Mouse (Mus musculus): Measurements from ENCODE around the gene Etfbkmt.
"Not testable (repeated sequence)": the region's sequence is repeated elsewhere in the genome, so short reads cannot be mapped to it uniquely, and the experiment has no call there.

Etfbkmt gene

DNA sequence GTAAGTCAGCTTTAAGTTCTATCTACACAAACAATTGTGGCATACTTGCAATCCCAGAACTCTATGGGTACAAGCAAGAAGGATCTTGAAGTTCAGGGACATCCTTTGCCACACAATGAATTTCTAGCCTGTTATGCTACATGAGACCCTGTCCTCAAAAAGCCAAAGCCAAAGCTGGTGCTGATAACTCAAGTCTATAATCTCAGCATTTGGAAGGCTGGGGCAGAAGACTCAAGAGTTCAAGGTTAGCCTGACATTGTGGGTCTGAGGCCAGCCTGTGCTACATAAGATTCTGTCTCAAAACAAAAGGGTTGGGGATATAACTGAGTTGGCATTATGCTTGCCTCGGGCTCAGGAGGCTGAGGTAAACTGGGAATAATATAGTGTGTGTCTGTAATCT is 47.7 kb downstream of the Etfbkmt start:
- DNase-seq (ENCODE audit: low spot score): no peak

DNA sequence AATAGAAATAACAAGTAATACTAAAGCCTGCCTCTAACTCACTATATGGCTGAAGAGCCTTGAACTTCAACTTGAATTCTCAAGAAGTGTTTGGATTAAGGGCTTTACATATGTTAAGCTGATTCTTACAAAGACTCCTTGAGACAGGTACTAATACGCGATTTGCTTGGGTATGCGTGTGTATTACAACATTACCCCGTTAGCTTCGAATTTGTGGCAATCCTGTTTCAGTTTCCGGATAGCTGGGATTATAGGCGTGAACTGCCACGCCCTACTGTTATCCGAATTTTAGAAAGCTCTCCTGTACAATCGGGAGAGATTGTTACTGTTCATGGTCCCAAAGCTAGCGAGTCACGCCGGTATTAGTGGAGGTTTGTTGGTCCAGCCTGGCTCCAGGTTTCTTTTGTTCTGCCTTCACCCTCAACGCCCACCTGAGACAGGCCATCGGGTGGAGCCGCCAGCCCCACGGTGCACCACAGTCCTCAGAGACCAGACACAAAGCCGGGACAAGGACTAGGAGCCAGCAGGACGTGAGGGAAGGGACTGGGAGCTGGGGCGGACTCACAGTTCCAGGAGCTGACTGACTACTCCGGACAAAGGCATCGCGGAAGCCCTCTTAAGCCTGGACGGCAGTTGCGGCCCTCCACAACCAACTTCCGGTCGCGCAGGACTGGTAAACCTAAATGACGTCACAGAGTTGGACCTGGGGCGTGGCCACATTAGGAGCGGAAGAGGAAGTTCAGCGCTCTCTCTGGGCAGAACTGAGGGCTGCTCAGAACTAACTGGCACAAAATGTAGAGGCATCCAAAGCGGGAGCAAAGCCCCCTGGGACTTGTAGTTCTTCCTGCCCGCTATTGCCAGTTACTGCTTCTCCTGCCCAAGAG is 48.6 kb downstream of the Etfbkmt start, which contains the start of gene Amn1:
TSS of gene Amn1 (minus strand) at position 672 of the 884 bp plus-strand sequence.
- peak; percentile 100 for DNase-seq (ENCODE audit: low spot score)

- DNase-seq (ENCODE audit: low spot score): no peak
Measured at GRCm38 (mm10) chr6:149188925-149189257, 49.2 kb downstream of the Etfbkmt start.

GRCm38 (mm10) chr6:149189340-149189922 is 49.8 kb downstream of the Etfbkmt start:
- no peak for DNase-seq (ENCODE audit: low spot score)

DNA sequence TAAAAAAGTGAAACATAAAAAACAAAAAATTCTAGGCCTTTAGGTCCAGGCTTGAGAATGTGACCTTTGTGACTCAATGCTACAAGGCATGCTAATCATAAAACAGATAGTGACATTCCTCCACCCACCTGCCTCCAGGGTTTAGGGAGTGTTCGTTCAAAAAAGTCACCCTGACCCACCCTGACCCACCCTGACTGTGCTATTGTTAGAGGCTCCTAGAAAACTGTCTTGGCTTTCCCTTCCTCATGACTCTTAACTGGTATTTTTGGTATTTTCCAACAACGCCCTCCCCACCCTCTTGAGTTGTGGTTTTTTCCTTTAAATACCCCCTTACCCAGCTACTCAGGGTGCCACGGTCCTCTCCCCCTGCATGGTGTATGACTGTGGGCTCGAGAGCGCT is 52.3 kb downstream of the Etfbkmt start:
- DNase-seq (ENCODE audit: low spot score): not testable (repeated sequence)

DNA sequence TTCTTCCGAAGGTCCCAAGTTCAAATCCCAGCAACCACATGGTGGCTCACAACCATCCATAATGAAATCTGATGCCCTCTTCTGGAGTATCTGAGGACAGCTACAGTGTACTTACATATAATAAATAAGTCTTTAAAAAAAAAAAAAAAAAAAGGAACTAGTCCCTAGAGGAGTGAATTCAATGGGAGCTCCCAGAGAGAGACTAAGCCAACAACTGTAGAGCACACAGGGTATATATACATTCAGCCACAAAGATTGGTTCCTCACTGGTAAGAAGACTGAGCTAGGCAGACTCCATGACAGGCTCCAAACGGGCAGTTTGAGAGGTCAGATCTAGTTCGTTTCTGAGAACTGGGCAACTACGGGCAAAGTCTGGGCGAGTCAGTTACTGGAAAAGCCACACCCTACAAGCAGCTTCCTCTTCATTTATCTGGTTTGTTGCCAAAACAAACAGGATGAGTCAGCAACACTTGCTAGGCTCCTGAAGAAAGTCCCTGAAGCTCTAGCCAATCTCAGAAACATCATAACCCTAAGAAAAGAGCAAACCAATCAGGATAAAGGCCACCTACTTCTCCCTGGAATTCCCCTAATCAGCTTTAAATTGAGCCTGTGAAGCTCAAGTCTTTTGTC is 53.7 kb downstream of the Etfbkmt start:
- peak; percentile 13 for DNase-seq (ENCODE audit: low spot score)

DNA sequence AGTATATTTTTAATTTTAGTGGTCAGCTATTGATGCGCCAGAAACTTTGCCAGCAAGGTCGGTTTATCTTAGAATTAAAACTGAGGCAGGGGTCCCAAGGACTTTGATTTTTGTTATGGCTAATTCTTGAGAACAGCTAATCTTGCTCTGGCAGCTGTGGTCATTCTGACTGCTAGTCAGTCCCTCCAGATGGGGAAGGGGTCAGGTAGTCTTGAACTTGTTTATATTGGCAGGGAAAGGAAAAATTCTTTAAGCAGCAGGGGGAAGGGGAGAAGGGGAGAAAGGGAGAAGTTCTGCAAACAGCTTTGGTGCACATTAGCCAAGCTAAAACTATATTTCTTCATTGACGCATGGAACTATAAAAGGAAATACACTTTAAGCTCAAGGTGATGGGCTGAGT is 57.5 kb downstream of the Etfbkmt start:
- DNase-seq (ENCODE audit: low spot score): no peak

- no peak for DNase-seq (ENCODE audit: low spot score)
Measured at GRCm38 (mm10) chr6:149198572-149198971, 58.9 kb downstream of the Etfbkmt start.
